Mouse (Mus musculus): ENCODE data around the gene Anks1b.

GRCm38 (mm10) chr10:90222793-90223495 lies 349.6 kb downstream of the Anks1b start:
- TF ChIP-seq CTCF (IDR thresholded peaks at IDR 0.05; ENCODE audit: low read depth) (no peak), EP300 (optimal IDR thresholded peaks at IDR 0.05) (no peak)
